Mouse (Mus musculus) CH12.LX (cell line): ENCODE data around the gene Ect2l. TPM values are rescaled to one million over a fixed set of nuclear protein-coding genes. Genes with fewer than 3 reads are reported as not detected.

Source experiments
- DNase-seq: peaks from one replicate; pipeline ENCODE4 v3.0.0-alpha.2; 2013; ENCODE audit errors: extremely low read depth
- H3K27ac ChIP-seq: 2 replicates; pipeline ENCODE4 v1.5.1; 2012; ENCODE audit warnings: low read depth, mild to moderate bottlenecking, control low read depth, moderate library complexity; ENCODE audit not compliant: insufficient read depth
- H3K27me3 ChIP-seq: replicated peaks from 2 replicates; pipeline ENCODE3; 2012; ENCODE audit warnings: inconsistent platforms
- H3K36me3 ChIP-seq, 2 experiments: replicated peaks in 1 of 2; 2 replicates each; pipeline versions ENCODE3 to v1.6.1; 2012; ENCODE audit warnings: inconsistent platforms in 1 of 2, low read length in 1 of 2, mild to moderate bottlenecking in 1 of 2, mixed read lengths in 1 of 2, moderate library complexity in 1 of 2; ENCODE audit not compliant: control insufficient read depth in 1 of 2, insufficient read depth in 1 of 2
- H3K4me1 ChIP-seq, 2 experiments: 2 replicates each; pipeline ENCODE4 v1.6.1; 2012; ENCODE audit warnings: inconsistent platforms in 1 of 2, moderate library complexity in 1 of 2; ENCODE audit not compliant: insufficient read depth in 2 of 2, control insufficient read depth in 1 of 2
- H3K4me2 ChIP-seq: 2 replicates; pipeline ENCODE4 v1.6.1; 2012; ENCODE audit warnings: low read depth, mild to moderate bottlenecking, control low read depth; ENCODE audit not compliant: poor library complexity, insufficient read depth, severe bottlenecking
- H3K4me3 ChIP-seq, 3 experiments: fragments of 150-350 bp in 1 of 3; sonication (generic) in 1 of 3; replicated peaks in 1 of 3; 2 replicates each; pipeline versions ENCODE3 to v1.5.1; 2011 to 2012; ENCODE audit warnings: low read depth in 2 of 3, low read length in 2 of 3, mild to moderate bottlenecking in 2 of 3, moderate library complexity in 2 of 3, control low read depth in 1 of 3, improper control_type of control experiment in 1 of 3, inconsistent platforms in 1 of 3, mixed read lengths in 1 of 3; ENCODE audit not compliant: poor library complexity in 1 of 3
- H3K79me2 ChIP-seq: replicated peaks from 2 replicates; pipeline ENCODE4 v1.6.1; 2012; ENCODE audit warnings: mild to moderate bottlenecking, moderate library complexity; ENCODE audit not compliant: control insufficient read depth, poor library complexity, insufficient read depth, severe bottlenecking; ENCODE audit errors: extremely low read depth
- H3K9ac ChIP-seq: 2 replicates; pipeline ENCODE4 v1.6.1; 2012; ENCODE audit warnings: low read depth, mild to moderate bottlenecking, control low read depth, moderate library complexity; ENCODE audit not compliant: insufficient read depth
- H3K9me3 ChIP-seq: replicated peaks from 2 replicates; pipeline ENCODE3; 2012; ENCODE audit warnings: low read length, inconsistent platforms, mixed read lengths
- CTCF ChIP-seq, 2 experiments: IDR thresholded peaks in 1 of 2; conservative IDR thresholded peaks in 1 of 2; 2 replicates each; pipeline ENCODE4 v1.5.1; 2011 to 2012; ENCODE audit warnings: low read depth in 2 of 2, low read length in 2 of 2, improper control_type of control experiment in 1 of 2, inconsistent platforms in 1 of 2, mild to moderate bottlenecking in 1 of 2, moderate library complexity in 1 of 2
- E2F4 ChIP-seq: IDR thresholded peaks from 2 replicates; pipeline ENCODE4 v1.6.1; 2011; ENCODE audit warnings: low read depth, low read length, improper control_type of control experiment; ENCODE audit not compliant: insufficient replicate concordance
- ELF1 ChIP-seq: IDR thresholded peaks from 2 replicates; pipeline ENCODE4 v1.6.1; 2014; ENCODE audit warnings: low read depth, mild to moderate bottlenecking, inconsistent platforms, low read length, improper control_type of control experiment
- JUND ChIP-seq: conservative IDR thresholded peaks from 2 replicates; pipeline ENCODE4 v1.6.1; 2011; ENCODE audit warnings: low read depth, low read length, improper control_type of control experiment
- KAT2A ChIP-seq: IDR thresholded peaks from 2 replicates; pipeline ENCODE4 v1.6.1; 2012; ENCODE audit warnings: low read length, improper control_type of control experiment, inconsistent platforms; ENCODE audit not compliant: insufficient replicate concordance
- MAFK ChIP-seq: IDR thresholded peaks from 2 replicates; pipeline ENCODE4 v1.6.1; 2011; ENCODE audit warnings: low read length, improper control_type of control experiment; ENCODE audit not compliant: insufficient replicate concordance
- MAX ChIP-seq: IDR thresholded peaks from 2 replicates; pipeline ENCODE4 v1.6.1; 2011; ENCODE audit warnings: low read length, improper control_type of control experiment
- MAZ ChIP-seq: IDR thresholded peaks from 2 replicates; pipeline ENCODE4 v1.6.1; 2012; ENCODE audit warnings: low read depth, mild to moderate bottlenecking, inconsistent platforms, low read length, improper control_type of control experiment, moderate library complexity
- MYC ChIP-seq: IDR thresholded peaks from 2 replicates; pipeline ENCODE4 v1.6.1; 2011; ENCODE audit warnings: low read depth, mild to moderate bottlenecking, improper control_type of control experiment, low read length
- POLR2AphosphoS2 ChIP-seq: IDR thresholded peaks from 2 replicates; pipeline ENCODE4 v1.6.1; 2011; ENCODE audit warnings: low read depth, low read length, improper control_type of control experiment
- RCOR1 ChIP-seq: conservative IDR thresholded peaks from 2 replicates; pipeline ENCODE4 v1.6.1; 2012; ENCODE audit warnings: low read depth, mild to moderate bottlenecking, inconsistent platforms, low read length, improper control_type of control experiment
- TBP ChIP-seq: conservative IDR thresholded peaks from 2 replicates; pipeline ENCODE4 v1.6.1; 2011; ENCODE audit warnings: low read depth, low read length, improper control_type of control experiment
- UBTF ChIP-seq: IDR thresholded peaks from 2 replicates; pipeline ENCODE4 v1.6.1; 2012; ENCODE audit warnings: low read depth, mild to moderate bottlenecking, inconsistent platforms, low read length, improper control_type of control experiment, moderate library complexity
- USF1 ChIP-seq: IDR thresholded peaks from 2 replicates; pipeline ENCODE4 v1.6.1; 2014; ENCODE audit warnings: low read depth, mild to moderate bottlenecking, inconsistent platforms, low read length, improper control_type of control experiment
- ZKSCAN1 ChIP-seq: IDR thresholded peaks from 2 replicates; pipeline ENCODE4 v1.6.1; 2012; ENCODE audit warnings: low read depth, inconsistent platforms, low read length, improper control_type of control experiment, borderline replicate concordance
- ZNF384 ChIP-seq: IDR thresholded peaks from 2 replicates; pipeline ENCODE4 v1.6.1; 2012; ENCODE audit warnings: low read depth, low read length, improper control_type of control experiment, inconsistent platforms
- dilution Hi-C: fragments of 300-500 bp; cut with MboI; formaldehyde crosslinking; loops from 2 replicates; pipeline ENCODE4 v1.14.3; 2020; ENCODE audit warnings: low sequenced_read_pairs; ENCODE audit not compliant: extremely low pct_unique_long_range_greater_than_20kb, extremely low pct_ligation_motif_present
- in situ Hi-C: fragments of 300-500 bp; cut with MboI; formaldehyde crosslinking; loops from 3 replicates; pipeline ENCODE4 v1.14.3; 2019; ENCODE audit warnings: low sequenced_read_pairs, low pct_ligation_motif_present, low pct_unique_long_range_greater_than_20kb, mixed read lengths
- polyA plus RNA-seq: library from polyadenylated mRNA; unstranded; fragments of >175 nt; gene quantifications from 2 replicates; pipeline ENCODE4 v1.2.1, GENCODE M21; 2012; ENCODE audit warnings: low read depth; ENCODE audit not compliant: insufficient read length
- total RNA-seq, 2 experiments: library from RNA; depleted of rRNA; stranded (reverse); fragments of 300-350 nt in 1 of 2; fragments of >200 nt in 1 of 2; gene quantifications; 2 replicates each; pipeline ENCODE4 v1.2.3; 2012 to 2014

Gene Ect2l
- total and polyA plus RNA-seq, 3 experiments: not detected

GRCm38 (mm10) chr10:18214124-18214523, 3.4 kb upstream of the Ect2l start:
- no peak for DNase-seq
- Histone ChIP-seq H3K79me2 (no peaks in the 10 kb centered on the region), H3K27ac (no peak overlapping the region), H3K27me3 (no peaks in the 10 kb centered on the region), H3K9ac (no peak overlapping the region), H3K4me2 (no peak overlapping the region), H3K4me1 (peaks cover 2 to 9% of the 10 kb centered on the region in 2 experiments; a peak in 3 of 4 replicates), H3K4me3 (no peak overlapping the region), H3K9me3 (no peaks in the 10 kb centered on the region), H3K36me3 (peaks cover 4 to 18% of the 10 kb centered on the region in 2 experiments)
- dilution Hi-C loops: no loop called here
- no peak for TF ChIP-seq E2F4
- TF ChIP-seq CTCF (conservative IDR thresholded peaks at IDR 0.05 in 1 of 2, IDR thresholded peaks at IDR 0.05 in 1 of 2; ENCODE audit: low read depth in 2 of 2, low read length in 2 of 2): no peak
- TF ChIP-seq RCOR1: no peak
- no peak for TF ChIP-seq UBTF
- no peak for TF ChIP-seq TBP
- no peak for TF ChIP-seq MAX
- TF ChIP-seq USF1: no peak
- TF ChIP-seq POLR2AphosphoS2: no peak
- TF ChIP-seq MAZ: no peak
- in situ Hi-C loops: no loop called here

DNA sequence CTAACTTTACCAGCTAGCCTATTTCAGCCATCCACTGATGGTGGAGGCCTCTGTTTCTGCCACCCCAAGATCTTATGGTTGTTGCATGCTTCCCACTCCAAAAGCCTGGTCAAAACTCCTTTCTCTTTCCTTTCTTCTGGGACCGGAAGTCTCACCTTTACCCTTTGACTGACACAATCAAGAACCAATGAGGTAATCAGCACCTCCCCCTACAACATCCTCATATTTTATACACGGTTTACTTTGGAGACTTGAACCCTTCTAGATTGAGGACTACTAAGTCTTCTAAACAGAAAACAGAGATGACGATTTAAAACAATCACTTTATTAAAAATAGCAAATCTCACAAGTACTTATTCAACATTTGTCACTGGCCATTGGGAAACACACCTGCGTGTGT, 2.7 kb upstream of the Ect2l start:
- in situ Hi-C loops: no loop called here
- H3K27me3 ChIP-seq: no peaks in the 10 kb centered on the region
- no peak for TF ChIP-seq ELF1
- TF ChIP-seq, all 38 proteins: peak for 0
- no peak overlapping the region for H3K4me2 ChIP-seq
- H3K4me1 ChIP-seq: peaks cover 2 to 9% of the 10 kb centered on the region in 2 experiments; a peak in 3 of 4 replicates
- DNase-seq: no peak
- no peaks in the 10 kb centered on the region for H3K79me2 ChIP-seq
- dilution Hi-C loops: no loop called here
- no peak overlapping the region for H3K9ac ChIP-seq
- peaks cover 4 to 15% of the 10 kb centered on the region in 2 experiments for H3K36me3 ChIP-seq
- H3K27ac ChIP-seq: no peak overlapping the region
- no peak overlapping the region for H3K4me3 ChIP-seq
- no peaks in the 10 kb centered on the region for H3K9me3 ChIP-seq

DNA sequence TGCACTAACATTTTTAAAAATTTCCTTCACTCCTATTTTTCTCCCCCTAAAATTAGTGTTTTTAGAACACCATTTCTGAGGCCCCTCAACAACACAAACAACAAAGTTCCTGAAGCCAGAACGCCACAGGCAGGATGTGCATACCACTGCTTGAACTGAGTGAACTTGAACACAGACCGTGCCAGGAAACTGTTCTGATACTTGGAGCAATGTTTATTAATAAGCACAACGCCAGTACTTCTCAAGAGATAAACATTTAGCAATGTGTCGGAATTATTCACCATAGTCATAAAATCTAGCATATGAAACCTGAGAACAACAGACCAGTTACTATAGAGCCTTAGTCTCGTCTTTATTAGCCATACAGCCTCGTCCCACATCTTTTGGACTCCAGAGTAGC, 571 bp downstream of the Ect2l start:
- DNase-seq: no peak
- no peaks in the 10 kb centered on the region for H3K79me2 ChIP-seq
- H3K36me3 ChIP-seq: peaks cover 4 to 6% of the 10 kb centered on the region in 2 experiments
- dilution Hi-C loops (no loop called here), in situ Hi-C loops (no loop called here)
- H3K4me1 ChIP-seq: peaks cover 2 to 9% of the 10 kb centered on the region in 2 experiments; a peak in 3 of 4 replicates
- no peak for TF ChIP-seq ZKSCAN1
- no peak for TF ChIP-seq JUND
- no peak for TF ChIP-seq ZNF384
- no peak for TF ChIP-seq KAT2A
- TF ChIP-seq UBTF: no peak
- no peak for TF ChIP-seq TBP
- TF ChIP-seq MYC: no peak
- no peak for TF ChIP-seq MAFK
- no peaks in the 10 kb centered on the region for H3K9me3 ChIP-seq
- H3K27ac ChIP-seq: no peak overlapping the region
- no peaks in the 10 kb centered on the region for H3K27me3 ChIP-seq
- H3K9ac ChIP-seq: no peak overlapping the region
- no peak overlapping the region for H3K4me3 ChIP-seq
- H3K4me2 ChIP-seq: peak overlapping the region; percentile 79; the same call in 1 of the 2 replicates
